Mouse (Mus musculus) limb, embryonic 13.5 days (tissue): Measurements from ENCODE around the gene Nars2. TPM values are rescaled to one million over a fixed set of nuclear protein-coding genes. Genes with fewer than 3 reads are reported as not detected.
A peak's percentile ranks its signal among the peaks of the same experiment; 100 is the strongest.

Experiments
- ATAC-seq: fragments of 200-750 bp; cut with Nextera tagmentation; 2 replicates; pipeline ENCODE4 v1.8.0; 2017; ENCODE audit warnings: low read depth, moderate number of reproducible peaks, moderate TSS enrichment; ENCODE audit not compliant: low FRiP score
- H3K27ac ChIP-seq: fragments of 300-500 bp; sonication (generic); 2 replicates; pipeline ENCODE4 v1.5.1; 2015; ENCODE audit warnings: inconsistent platforms, mild to moderate bottlenecking, moderate library complexity
- H3K27me3 ChIP-seq: fragments of 300-500 bp; sonication (generic); 2 replicates; pipeline ENCODE4 v1.6.1; 2015; ENCODE audit warnings: mild to moderate bottlenecking, inconsistent platforms
- H3K36me3 ChIP-seq: fragments of 300-500 bp; sonication (generic); 2 replicates; pipeline ENCODE4 v1.6.1; 2015; ENCODE audit warnings: inconsistent platforms, mild to moderate bottlenecking, moderate library complexity
- H3K4me1 ChIP-seq: fragments of 300-500 bp; sonication (generic); 2 replicates; pipeline ENCODE4 v1.6.1; 2015; ENCODE audit warnings: inconsistent platforms
- H3K4me2 ChIP-seq: fragments of 300-500 bp; sonication (generic); replicated peaks from 2 replicates; pipeline ENCODE4 v1.6.1; 2015; ENCODE audit warnings: inconsistent platforms, mild to moderate bottlenecking, moderate library complexity
- H3K4me3 ChIP-seq: fragments of 300-500 bp; sonication (generic); 2 replicates; pipeline ENCODE4 v1.5.1; 2015; ENCODE audit warnings: moderate library complexity, mild to moderate bottlenecking, inconsistent platforms
- H3K9ac ChIP-seq: fragments of 300-500 bp; sonication (generic); 2 replicates; pipeline ENCODE4 v1.6.1; 2015; ENCODE audit warnings: mild to moderate bottlenecking, inconsistent platforms
- H3K9me3 ChIP-seq: fragments of 300-500 bp; sonication (generic); 2 replicates; pipeline ENCODE4 v1.6.1; 2016; ENCODE audit warnings: inconsistent platforms
- WGBS: fragments of 180-500 bp; shearing (Covaris S2); methylation state at CpG from one replicate; pipeline ENCODE4 v1.1.7; 2015; 5-methylcytosine and 5-hydroxymethylcytosine counted together
- polyA plus RNA-seq: library from polyadenylated mRNA; unstranded; fragments of >200 nt; fragmentation: Nextera tagmentation; extraction: Ambion mirVana; gene quantifications from 2 replicates; pipeline ENCODE4 v1.2.1, GENCODE M21; 2015

Nars2 gene
- polyA plus RNA-seq, 1 experiment from 2014 or later, result 21.9 TPM

- no peak overlapping the region for H3K9ac ChIP-seq
- 0 out of 2 replicates have a peak, but pooled peaks cover 5% of the 10 kb centered on the region for H3K36me3 ChIP-seq
- no peaks in the 10 kb centered on the region for H3K27me3 ChIP-seq
- ATAC-seq, result no peak
- no peak overlapping the region for H3K27ac ChIP-seq
- H3K4me2 ChIP-seq, result no peak overlapping the region
- 85% methylated on average over 5 of the region's 5 CpGs for WGBS
- H3K4me1 ChIP-seq, result no peaks in the 10 kb centered on the region
- no peaks in the 10 kb centered on the region for H3K9me3 ChIP-seq
- no peak overlapping the region for H3K4me3 ChIP-seq
These were observed 24.6 kb downstream of the Nars2 start for GRCm38 (mm10) chr7:96975914-96976313.

- no peak for ATAC-seq
- 96% methylated on average over 1 of the region's 1 CpGs for WGBS
- H3K4me2 ChIP-seq, result no peak overlapping the region
- H3K27ac ChIP-seq, result no peak overlapping the region
- no peaks in the 10 kb centered on the region for H3K4me1 ChIP-seq
- no peak overlapping the region for H3K4me3 ChIP-seq
- 0 out of 2 replicates have a peak, but pooled peaks cover 5% of the 10 kb centered on the region for H3K36me3 ChIP-seq
- no peaks in the 10 kb centered on the region for H3K9me3 ChIP-seq
- no peaks in the 10 kb centered on the region for H3K27me3 ChIP-seq
- H3K9ac ChIP-seq, result no peak overlapping the region
These were observed 25.9 kb downstream of the Nars2 start for GRCm38 (mm10) chr7:96977209-96977608.

- Histone ChIP-seq H3K9me3 (no peaks in the 10 kb centered on the region), H3K4me1 (peaks cover 19% of the 10 kb centered on the region), H3K9ac (no peak overlapping the region), H3K27me3 (no peaks in the 10 kb centered on the region), H3K27ac (no peak overlapping the region), H3K4me3 (no peak overlapping the region), H3K4me2 (no peak overlapping the region), H3K36me3 (no peaks in the 10 kb centered on the region)
- WGBS, result 95% methylated on average over 2 of the region's 2 CpGs
- no peak for ATAC-seq
These were observed 30.1 kb downstream of the Nars2 start for GRCm38 (mm10) chr7:96981366-96981765.

- Histone ChIP-seq H3K36me3 (no peaks in the 10 kb centered on the region), H3K4me3 (no peak overlapping the region), H3K4me2 (no peak overlapping the region), H3K27me3 (no peaks in the 10 kb centered on the region), H3K9ac (no peak overlapping the region), H3K27ac (peak overlapping the region; percentile 48; the same call in 1 of the 2 replicates), H3K9me3 (no peaks in the 10 kb centered on the region), H3K4me1 (peaks cover 27% of the 10 kb centered on the region)
- WGBS, result 30% methylated on average over 7 of the region's 7 CpGs
- 0 out of 2 replicates have a peak, but pooled peaks have one; percentile 29 for ATAC-seq
These were observed 32.5 kb downstream of the Nars2 start for GRCm38 (mm10) chr7:96983660-96984347.

GRCm38 (mm10) chr7:96985798-96986197 is 34.5 kb downstream of the Nars2 start:
- Histone ChIP-seq H3K4me2 (0 out of 2 replicates have a peak overlapping the region, but pooled peaks have one; percentile 23), H3K27me3 (no peaks in the 10 kb centered on the region), H3K36me3 (peaks cover 2% of the 10 kb centered on the region; the same call in 1 of the 2 replicates), H3K4me3 (no peak overlapping the region), H3K9me3 (no peaks in the 10 kb centered on the region), H3K4me1 (peaks cover 27% of the 10 kb centered on the region), H3K27ac (no peak overlapping the region), H3K9ac (no peak overlapping the region)
- ATAC-seq, result peak; percentile 34; the same call in 1 of the 2 replicates
- 32% methylated on average over 8 of the region's 8 CpGs for WGBS

GRCm38 (mm10) chr7:96986795-96987445 is 35.6 kb downstream of the Nars2 start:
- ATAC-seq, result no peak
- H3K4me2 ChIP-seq, result no peak overlapping the region
- no peaks in the 10 kb centered on the region for H3K27me3 ChIP-seq
- H3K9me3 ChIP-seq, result no peaks in the 10 kb centered on the region
- H3K4me3 ChIP-seq, result no peak overlapping the region
- H3K9ac ChIP-seq, result no peak overlapping the region
- H3K27ac ChIP-seq, result no peak overlapping the region
- peaks cover 2% of the 10 kb centered on the region; the same call in 1 of the 2 replicates for H3K36me3 ChIP-seq
- H3K4me1 ChIP-seq, result peaks cover 27% of the 10 kb centered on the region
- 47% methylated on average over 9 of the region's 9 CpGs for WGBS

GRCm38 (mm10) chr7:96987676-96988075 is 36.4 kb downstream of the Nars2 start:
- Histone ChIP-seq H3K36me3 (peaks cover 2% of the 10 kb centered on the region; the same call in 1 of the 2 replicates), H3K27me3 (no peaks in the 10 kb centered on the region), H3K4me2 (no peak overlapping the region), H3K9me3 (no peaks in the 10 kb centered on the region), H3K27ac (no peak overlapping the region), H3K4me1 (peaks cover 27% of the 10 kb centered on the region), H3K4me3 (no peak overlapping the region), H3K9ac (no peak overlapping the region)
- WGBS, result 75% methylated on average over 4 of the region's 4 CpGs
- no peak for ATAC-seq

GRCm38 (mm10) chr7:97012956-97013355 is 61.7 kb downstream of the Nars2 start:
- no peak for ATAC-seq
- Histone ChIP-seq H3K4me1 (0 out of 2 replicates have a peak, but pooled peaks cover 2% of the 10 kb centered on the region), H3K9me3 (peaks cover 5% of the 10 kb centered on the region; the same call in 1 of the 2 replicates), H3K27me3 (no peaks in the 10 kb centered on the region), H3K9ac (no peak overlapping the region), H3K4me2 (no peak overlapping the region), H3K36me3 (peaks cover 6% of the 10 kb centered on the region; the same call in 1 of the 2 replicates), H3K4me3 (no peak overlapping the region), H3K27ac (no peak overlapping the region)
- 74% methylated on average over 3 of the region's 3 CpGs for WGBS

GRCm38 (mm10) chr7:97018005-97018404 is 66.7 kb downstream of the Nars2 start:
- 77% methylated on average over 4 of the region's 4 CpGs for WGBS
- Histone ChIP-seq H3K4me2 (no peak overlapping the region), H3K9ac (no peak overlapping the region), H3K4me1 (no peaks in the 10 kb centered on the region), H3K27ac (no peak overlapping the region), H3K9me3 (peaks cover 5% of the 10 kb centered on the region; the same call in 1 of the 2 replicates), H3K36me3 (peaks cover 6% of the 10 kb centered on the region; the same call in 1 of the 2 replicates), H3K4me3 (no peak overlapping the region), H3K27me3 (no peaks in the 10 kb centered on the region)
- no peak for ATAC-seq

GRCm38 (mm10) chr7:97018418-97018817 is 67.1 kb downstream of the Nars2 start:
- no peak for ATAC-seq
- Histone ChIP-seq H3K36me3 (peaks cover 6% of the 10 kb centered on the region; the same call in 1 of the 2 replicates), H3K4me2 (no peak overlapping the region), H3K27ac (no peak overlapping the region), H3K4me3 (no peak overlapping the region), H3K4me1 (no peaks in the 10 kb centered on the region), H3K27me3 (no peaks in the 10 kb centered on the region), H3K9ac (no peak overlapping the region), H3K9me3 (peaks cover 5% of the 10 kb centered on the region; the same call in 1 of the 2 replicates)
- WGBS, result 91% methylated on average over 3 of the region's 3 CpGs

GRCm38 (mm10) chr7:97019303-97019702 is 68.0 kb downstream of the Nars2 start:
- H3K36me3 ChIP-seq, result peaks cover 6% of the 10 kb centered on the region; the same call in 1 of the 2 replicates
- 83% methylated on average over 1 of the region's 1 CpGs for WGBS
- no peak overlapping the region for H3K27ac ChIP-seq
- peaks cover 5% of the 10 kb centered on the region; the same call in 1 of the 2 replicates for H3K9me3 ChIP-seq
- no peak overlapping the region for H3K4me3 ChIP-seq
- H3K9ac ChIP-seq, result no peak overlapping the region
- no peak for ATAC-seq
- H3K4me2 ChIP-seq, result no peak overlapping the region
- no peaks in the 10 kb centered on the region for H3K27me3 ChIP-seq
- no peaks in the 10 kb centered on the region for H3K4me1 ChIP-seq

- Histone ChIP-seq H3K36me3 (0 out of 2 replicates have a peak, but pooled peaks cover 2% of the 10 kb centered on the region), H3K4me1 (no peaks in the 10 kb centered on the region), H3K27ac (no peak overlapping the region), H3K4me3 (no peak overlapping the region), H3K9ac (no peak overlapping the region), H3K4me2 (no peak overlapping the region), H3K9me3 (no peaks in the 10 kb centered on the region), H3K27me3 (no peaks in the 10 kb centered on the region)
- 93% methylated on average over 5 of the region's 5 CpGs for WGBS
- no peak for ATAC-seq
These were observed 75.6 kb downstream of the Nars2 start for GRCm38 (mm10) chr7:97026772-97027358.
